Mouse (Mus musculus) T-helper 2 cell (primary cell): ENCODE data around the gene Phlda2.

Experiments
- in situ Hi-C: fragments of 300-600 bp; cut with MboI, MseI; formaldehyde crosslinking; loops from one replicate; pipeline ENCODE4 v1.15.1; 2025; ENCODE audit warnings: high pct_unique_total_duplicates

Gene Phlda2

GRCm38 (mm10) chr7:143503926-143504325 is 976 bp upstream of the Phlda2 start:
- in situ Hi-C loops: no loop called here

- in situ Hi-C loops: no loop called here
These were observed 1.1 kb downstream of the Phlda2 start for GRCm38 (mm10) chr7:143501643-143502417.

GRCm38 (mm10) chr7:143500912-143501311 is 2.0 kb downstream of the Phlda2 start:
- in situ Hi-C loops: no loop called here

- in situ Hi-C loops: no loop called here
These were observed 4.4 kb downstream of the Phlda2 start for GRCm38 (mm10) chr7:143498584-143498983.

- in situ Hi-C loops: no loop called here
These were observed 7.6 kb downstream of the Phlda2 start for GRCm38 (mm10) chr7:143495104-143495961.

GRCm38 (mm10) chr7:143493616-143494126 is 9.3 kb downstream of the Phlda2 start:
- in situ Hi-C loops: no loop called here

GRCm38 (mm10) chr7:143489735-143490134 is 13.2 kb downstream of the Phlda2 start:
- in situ Hi-C loops: no loop called here

GRCm38 (mm10) chr7:143482541-143482940 is 20.4 kb downstream of the Phlda2 start:
- in situ Hi-C loops: no loop called here

- in situ Hi-C loops: no loop called here
These were observed 21.1 kb downstream of the Phlda2 start for GRCm38 (mm10) chr7:143481806-143482387.

- in situ Hi-C loops: no loop called here
These were observed 22.5 kb downstream of the Phlda2 start for GRCm38 (mm10) chr7:143480498-143480897.

GRCm38 (mm10) chr7:143477800-143478199 is 25.1 kb downstream of the Phlda2 start:
- in situ Hi-C loops: no loop called here

- in situ Hi-C loops: no loop called here
These were observed 26.1 kb downstream of the Phlda2 start for GRCm38 (mm10) chr7:143476702-143477335.

GRCm38 (mm10) chr7:143475876-143476275 is 27.1 kb downstream of the Phlda2 start:
- in situ Hi-C loops: no loop called here

GRCm38 (mm10) chr7:143474811-143475210 is 28.1 kb downstream of the Phlda2 start:
- in situ Hi-C loops: no loop called here

GRCm38 (mm10) chr7:143473347-143474101 is 29.4 kb downstream of the Phlda2 start, which contains the start of gene Slc22a18:
Gene Slc22a18, plus strand, starts transcription at chr7:143473736.
- in situ Hi-C loops: no loop called here

GRCm38 (mm10) chr7:143469946-143470345 is 33.0 kb downstream of the Phlda2 start:
- in situ Hi-C loops: loop anchor here (5.0 kb wide), 1 partner anchor 318 kb away; no protein-coding TSS in a partner anchor

GRCm38 (mm10) chr7:143467714-143468113 is 35.2 kb downstream of the Phlda2 start:
- in situ Hi-C loops: loop anchor here (5.0 kb wide), 1 partner anchor 315 kb away; no protein-coding TSS in a partner anchor

GRCm38 (mm10) chr7:143466099-143466677 is 36.8 kb downstream of the Phlda2 start:
- in situ Hi-C loops: loop anchor here (5.0 kb wide), 1 partner anchor 314 kb away; no protein-coding TSS in a partner anchor

- in situ Hi-C loops: loop anchor here (5.0 kb wide), 1 partner anchor 313 kb away; no protein-coding TSS in a partner anchor
These were observed 38.0 kb downstream of the Phlda2 start for GRCm38 (mm10) chr7:143464811-143465560.
